Mouse (Mus musculus): ENCODE measurements around the gene Tmigd3. TPM values are rescaled to one million over a fixed set of nuclear protein-coding genes. Genes with fewer than 3 reads are reported as not detected.

Gene Tmigd3
- total and polyA plus RNA-seq, 3 experiments, result 0.27 to 0.36 TPM; not detected in 1

DNA sequence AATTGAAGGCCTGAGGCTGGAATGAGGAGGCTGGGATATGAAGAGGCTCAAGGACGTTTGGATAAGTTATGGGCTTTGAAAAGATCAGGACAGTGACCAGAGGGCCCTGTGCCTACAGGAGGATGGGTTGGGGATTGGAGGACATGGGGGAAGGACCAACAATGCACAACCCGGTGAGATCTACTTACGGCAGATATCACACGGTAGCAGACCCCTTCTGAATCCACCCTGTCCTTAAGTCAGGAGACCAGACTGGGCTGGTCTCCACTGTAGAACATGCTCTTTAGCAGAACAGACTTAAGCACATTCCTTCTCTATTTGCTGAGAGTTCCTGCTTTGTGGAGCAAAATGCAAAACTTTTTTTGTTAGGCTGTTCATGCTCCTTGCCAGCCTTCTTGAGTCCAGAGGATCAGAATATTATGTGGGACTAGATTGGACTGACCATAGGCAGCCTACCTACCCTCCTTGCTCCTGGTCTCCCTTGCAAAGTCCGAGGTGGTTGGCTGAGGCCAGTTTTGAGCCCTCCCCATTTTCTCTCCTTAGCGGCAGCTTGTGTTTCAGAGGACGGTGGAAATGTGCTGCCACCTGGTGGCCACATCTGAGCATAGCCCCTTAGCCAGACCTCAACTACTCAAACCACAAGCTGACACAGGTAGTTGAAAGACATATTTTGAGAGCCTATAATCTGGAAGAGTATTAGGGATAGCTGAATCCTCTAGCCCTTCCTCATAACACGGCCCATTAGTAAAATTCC lies 28.9 kb downstream of the Tmigd3 start (continued):
- no peak for TF ChIP-seq TBP (IDR thresholded peaks at IDR 0.05; ENCODE audit: low read depth, low read length)

DNA sequence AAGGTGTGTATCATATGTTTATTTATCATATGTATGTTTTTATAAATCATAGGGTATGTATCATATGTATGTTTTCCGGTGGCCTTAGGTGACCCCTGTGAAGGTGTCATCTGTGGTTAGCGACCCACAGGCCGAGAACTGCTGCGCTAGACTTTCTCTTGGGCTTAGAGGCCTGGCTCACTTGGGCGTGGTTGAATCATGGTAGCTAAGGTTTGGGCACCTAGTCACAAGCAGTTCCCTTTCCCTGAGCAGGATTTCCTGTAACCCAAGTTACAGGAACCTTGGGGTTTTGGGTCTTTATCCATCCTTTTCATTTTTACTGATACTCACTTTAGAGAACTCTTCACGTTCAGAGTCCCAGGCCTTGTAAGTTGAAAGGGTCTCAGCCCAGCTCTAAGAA lies 29.6 kb downstream of the Tmigd3 start:
- H3K36me3 ChIP-seq (ENCODE audit: control insufficient read depth in 1 of 2, insufficient read depth in 2 of 2, low read length in 2 of 2), result peaks cover 0 to 27% of the 10 kb centered on the region in 2 experiments; a peak in 2 of 4 replicates
- H3K4me3 ChIP-seq (ENCODE audit: control insufficient read depth in 1 of 2, insufficient read depth in 1 of 2, low read depth in 2 of 2, low read length in 2 of 2), result no peak overlapping the region
- DNase-seq (ENCODE audit: low read depth, low spot score), result no peak
- H3K9ac ChIP-seq (ENCODE audit: control insufficient read depth, low read depth, low read length, poor library complexity, severe bottlenecking), result no peak overlapping the region
- H3K27me3 ChIP-seq (ENCODE audit: control insufficient read depth in 1 of 2, insufficient read depth in 2 of 2, low read length in 2 of 2), result no peaks in the 10 kb centered on the region
- H3K79me2 ChIP-seq (ENCODE audit: control insufficient read depth, insufficient read depth, low read length, poor library complexity), result no peaks in the 10 kb centered on the region
- TF ChIP-seq MAZ (IDR thresholded peaks at IDR 0.05; ENCODE audit: low read depth, low read length), result no peak
- no peak for TF ChIP-seq ELF1 (IDR thresholded peaks at IDR 0.05; ENCODE audit: low read depth, low read length)
- H3K27ac ChIP-seq (ENCODE audit: control insufficient read depth, low read depth, low read length), result no peak overlapping the region
- H3K9me3 ChIP-seq (replicated peaks; ENCODE audit: insufficient read depth, low read length), result no peaks in the 10 kb centered on the region
- H3K4me1 ChIP-seq (ENCODE audit: control insufficient read depth in 1 of 2, insufficient read depth in 2 of 2, low read length in 2 of 2), result peaks cover 7 to 36% of the 10 kb centered on the region in 2 experiments

DNA sequence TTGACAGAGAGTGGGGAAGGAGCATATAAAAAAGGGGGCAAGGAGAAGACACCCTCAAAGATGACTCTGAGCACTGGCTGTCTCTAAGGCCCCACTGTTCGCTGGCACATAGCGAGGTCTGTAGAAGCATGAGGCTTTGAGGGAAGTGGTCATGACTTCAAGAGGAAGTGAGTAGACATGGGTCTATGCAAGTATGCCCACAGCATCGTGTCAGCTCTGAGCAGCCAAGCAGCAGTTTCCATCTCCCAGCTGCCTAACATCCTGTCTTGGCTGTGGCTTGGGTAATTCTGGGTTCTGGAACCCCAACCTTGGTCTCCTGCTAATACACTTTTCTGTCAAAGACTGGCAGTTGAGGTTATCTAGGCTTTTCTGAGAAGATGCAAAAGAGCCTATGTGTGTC lies 30.0 kb downstream of the Tmigd3 start:
- Histone ChIP-seq H3K27me3 (ENCODE audit: control insufficient read depth in 1 of 2, insufficient read depth in 2 of 2, low read length in 2 of 2) (no peaks in the 10 kb centered on the region), H3K79me2 (ENCODE audit: control insufficient read depth, insufficient read depth, low read length, poor library complexity) (no peaks in the 10 kb centered on the region), H3K36me3 (ENCODE audit: control insufficient read depth in 1 of 2, insufficient read depth in 2 of 2, low read length in 2 of 2) (peaks cover 0 to 32% of the 10 kb centered on the region in 2 experiments; a peak in 2 of 4 replicates), H3K27ac (ENCODE audit: control insufficient read depth, low read depth, low read length) (no peak overlapping the region), H3K9me3 (replicated peaks; ENCODE audit: insufficient read depth, low read length) (no peaks in the 10 kb centered on the region), H3K4me3 (ENCODE audit: control insufficient read depth in 1 of 2, insufficient read depth in 1 of 2, low read depth in 2 of 2, low read length in 2 of 2) (no peak overlapping the region), H3K9ac (ENCODE audit: control insufficient read depth, low read depth, low read length, poor library complexity, severe bottlenecking) (no peak overlapping the region), H3K4me1 (ENCODE audit: control insufficient read depth in 1 of 2, insufficient read depth in 2 of 2, low read length in 2 of 2) (peaks cover 9 to 39% of the 10 kb centered on the region in 2 experiments)
- no peak for DNase-seq (ENCODE audit: low read depth, low spot score)
- TF ChIP-seq CHD2 (IDR thresholded peaks at IDR 0.05; ENCODE audit: low read length), result no peak
- TF ChIP-seq MAZ (IDR thresholded peaks at IDR 0.05; ENCODE audit: low read depth, low read length), result no peak
- TF ChIP-seq RAD21 (IDR thresholded peaks at IDR 0.05; ENCODE audit: low read depth, low read length), result no peak
- TF ChIP-seq EP300 (IDR thresholded peaks at IDR 0.05; ENCODE audit: low read depth in 1 of 2, low read length in 2 of 2), result no peak
- TF ChIP-seq USF1 (IDR thresholded peaks at IDR 0.05; ENCODE audit: low read depth, low read length), result no peak
- TF ChIP-seq MAFK (IDR thresholded peaks at IDR 0.05; ENCODE audit: borderline replicate concordance, low read depth, low read length), result no peak
- 0 out of 2 replicates have a peak, but pooled peaks have one; percentile 29 for TF ChIP-seq MAX (IDR thresholded peaks at IDR 0.05; ENCODE audit: low read length)
- 0 out of 2 replicates have a peak, but pooled peaks have one; percentile 26 for TF ChIP-seq MYC (IDR thresholded peaks at IDR 0.05; ENCODE audit: low read depth, low read length)

DNA sequence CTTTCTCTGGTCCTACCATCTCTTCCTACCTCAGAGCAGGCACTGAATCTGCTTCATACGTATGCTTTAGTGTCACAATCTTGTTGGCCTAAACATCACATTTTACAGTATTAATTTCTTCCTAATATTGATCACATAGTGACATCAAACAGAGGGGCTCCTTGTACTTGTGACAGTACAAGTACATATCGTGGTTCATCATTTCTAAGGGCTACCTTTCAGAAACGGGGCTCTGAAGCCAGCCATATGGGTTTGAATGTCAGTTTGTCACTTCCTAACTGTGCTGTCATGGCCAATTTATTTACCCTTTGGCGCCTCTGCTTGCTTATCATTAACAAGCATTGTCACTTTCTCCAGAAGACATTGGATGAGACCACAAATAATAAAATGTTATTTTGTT lies 30.8 kb downstream of the Tmigd3 start:
- peaks cover 0 to 34% of the 10 kb centered on the region in 2 experiments; a peak in 2 of 4 replicates for H3K36me3 ChIP-seq (ENCODE audit: control insufficient read depth in 1 of 2, insufficient read depth in 2 of 2, low read length in 2 of 2)
- TF ChIP-seq NELFE (IDR thresholded peaks at IDR 0.05; ENCODE audit: low read depth, low read length), result no peak
- no peak for TF ChIP-seq ZNF384 (IDR thresholded peaks at IDR 0.05; ENCODE audit: low read depth, low read length)
- no peak for TF ChIP-seq MEF2A (IDR thresholded peaks at IDR 0.05; ENCODE audit: extremely low read depth, insufficient replicate concordance, low read depth, low read length, poor library complexity, severe bottlenecking)
- TF ChIP-seq ETS1 (IDR thresholded peaks at IDR 0.05; ENCODE audit: low read depth, low read length), result no peak
- peaks cover 10 to 40% of the 10 kb centered on the region in 2 experiments for H3K4me1 ChIP-seq (ENCODE audit: control insufficient read depth in 1 of 2, insufficient read depth in 2 of 2, low read length in 2 of 2)
- H3K27me3 ChIP-seq (ENCODE audit: control insufficient read depth in 1 of 2, insufficient read depth in 2 of 2, low read length in 2 of 2), result no peaks in the 10 kb centered on the region
- DNase-seq (ENCODE audit: low read depth, low spot score), result no peak
- no peak overlapping the region for H3K9ac ChIP-seq (ENCODE audit: control insufficient read depth, low read depth, low read length, poor library complexity, severe bottlenecking)
- no peak overlapping the region for H3K4me3 ChIP-seq (ENCODE audit: control insufficient read depth in 1 of 2, insufficient read depth in 1 of 2, low read depth in 2 of 2, low read length in 2 of 2)
- no peaks in the 10 kb centered on the region for H3K79me2 ChIP-seq (ENCODE audit: control insufficient read depth, insufficient read depth, low read length, poor library complexity)
- no peak overlapping the region for H3K27ac ChIP-seq (ENCODE audit: control insufficient read depth, low read depth, low read length)
- H3K9me3 ChIP-seq (replicated peaks; ENCODE audit: insufficient read depth, low read length), result no peaks in the 10 kb centered on the region
